Mouse (Mus musculus): ENCODE measurements around the gene Zfp146.

- TF ChIP-seq GATA1 (IDR thresholded peaks at IDR 0.05; ENCODE audit: borderline replicate concordance, low read length) (no peak), FLI1 (IDR thresholded peaks at IDR 0.05; ENCODE audit: low read length) (no peak)
These were observed 32.7 kb downstream of the Zfp146 start for GRCm38 (mm10) chr7:30136826-30137225.

All from megakaryocyte, embryonic 14.5 days (primary cell).